Mouse (Mus musculus): ENCODE measurements around the gene Ncoa7.
"Not testable (repeated sequence)": the region's sequence is repeated elsewhere in the genome, so short reads cannot be mapped to it uniquely, and the experiment has no call there.

Gene Ncoa7

GRCm38 (mm10) chr10:30787684-30788339 is 15.3 kb downstream of the Ncoa7 start:
- no peak for DNase-seq (ENCODE audit: low read depth)

GRCm38 (mm10) chr10:30786103-30786754 is 16.9 kb downstream of the Ncoa7 start:
- DNase-seq (ENCODE audit: low read depth): no peak

GRCm38 (mm10) chr10:30780921-30781320 is 22.2 kb downstream of the Ncoa7 start:
- DNase-seq (ENCODE audit: low read depth): not testable (repeated sequence)

GRCm38 (mm10) chr10:30778240-30778639 is 24.9 kb downstream of the Ncoa7 start:
- no peak for DNase-seq (ENCODE audit: low read depth)

GRCm38 (mm10) chr10:30775987-30776386 is 27.1 kb downstream of the Ncoa7 start:
- no peak for DNase-seq (ENCODE audit: low read depth)

GRCm38 (mm10) chr10:30775568-30775967 is 27.6 kb downstream of the Ncoa7 start:
- no peak for DNase-seq (ENCODE audit: low read depth)

- no peak for DNase-seq (ENCODE audit: low read depth)
Observed at GRCm38 (mm10) chr10:30774396-30774795, 28.7 kb downstream of the Ncoa7 start.

GRCm38 (mm10) chr10:30773181-30773580 is 29.9 kb downstream of the Ncoa7 start:
- DNase-seq (ENCODE audit: low read depth): no peak

GRCm38 (mm10) chr10:30771417-30772158 is 31.5 kb downstream of the Ncoa7 start:
- no peak for DNase-seq (ENCODE audit: low read depth)

- no peak for DNase-seq (ENCODE audit: low read depth)
Observed at GRCm38 (mm10) chr10:30768820-30769219, 34.3 kb downstream of the Ncoa7 start.

GRCm38 (mm10) chr10:30768250-30768649 is 34.9 kb downstream of the Ncoa7 start:
- DNase-seq (ENCODE audit: low read depth): no peak

GRCm38 (mm10) chr10:30763179-30763770 is 39.9 kb downstream of the Ncoa7 start:
- DNase-seq (ENCODE audit: low read depth): no peak

- DNase-seq (ENCODE audit: low read depth): no peak
Observed at GRCm38 (mm10) chr10:30762284-30762964, 40.7 kb downstream of the Ncoa7 start.

GRCm38 (mm10) chr10:30759360-30760147 is 43.6 kb downstream of the Ncoa7 start:
- no peak for DNase-seq (ENCODE audit: low read depth)

GRCm38 (mm10) chr10:30756064-30756463 is 47.1 kb downstream of the Ncoa7 start:
- DNase-seq (ENCODE audit: low read depth): no peak

- no peak for DNase-seq (ENCODE audit: low read depth)
Observed at GRCm38 (mm10) chr10:30754825-30755457, 48.2 kb downstream of the Ncoa7 start.

- DNase-seq (ENCODE audit: low read depth): no peak
Observed at GRCm38 (mm10) chr10:30754082-30754481, 49.0 kb downstream of the Ncoa7 start.

- DNase-seq (ENCODE audit: low read depth): no peak
Observed at GRCm38 (mm10) chr10:30752485-30752884, 50.6 kb downstream of the Ncoa7 start.

GRCm38 (mm10) chr10:30751586-30751985 is 51.5 kb downstream of the Ncoa7 start:
- DNase-seq (ENCODE audit: low read depth): peak; percentile 2

GRCm38 (mm10) chr10:30749807-30750206 is 53.3 kb downstream of the Ncoa7 start:
- DNase-seq (ENCODE audit: low read depth): no peak

Data from naive thymus-derived CD4-positive, alpha-beta T cell, adult 2 months (primary cell).